Mouse (Mus musculus) liver, embryonic 11.5 days (tissue): ENCODE measurements around the gene Dmbx1. TPM values are rescaled to one million over a fixed set of nuclear protein-coding genes. Genes with fewer than 3 reads are reported as not detected.

ENCODE experiments used
- ATAC-seq: fragments of 200-750 bp; cut with Nextera tagmentation; replicated peaks from 2 replicates; pipeline ENCODE4 v1.8.0; 2017; ENCODE audit warnings: moderate number of reproducible peaks, mild to moderate bottlenecking, moderate TSS enrichment, moderate library complexity; ENCODE audit not compliant: low FRiP score
- DNase-seq: peaks from one replicate; pipeline ENCODE4 v3.0.0-alpha.2; 2017; ENCODE audit warnings: low spot score
- H3K27ac ChIP-seq: fragments of 300-500 bp; sonication (generic); 2 replicates; pipeline ENCODE4 v1.5.1; 2014; ENCODE audit warnings: mild to moderate bottlenecking, low read depth, low read length, control low read depth
- H3K27me3 ChIP-seq: fragments of 300-500 bp; sonication (generic); replicated peaks from 2 replicates; pipeline ENCODE4 v1.6.1; 2014; ENCODE audit warnings: low read length, mixed read lengths; ENCODE audit not compliant: control insufficient read depth, insufficient read depth
- H3K36me3 ChIP-seq: fragments of 300-500 bp; sonication (generic); 2 replicates; pipeline ENCODE4 v1.6.1; 2014; ENCODE audit warnings: mild to moderate bottlenecking, low read length, moderate library complexity, mixed read lengths; ENCODE audit not compliant: control insufficient read depth, insufficient read depth
- H3K4me1 ChIP-seq: fragments of 300-500 bp; sonication (generic); replicated peaks from 2 replicates; pipeline ENCODE4 v1.6.1; 2014; ENCODE audit warnings: low read length, mixed read lengths; ENCODE audit not compliant: control insufficient read depth, insufficient read depth
- H3K4me2 ChIP-seq: fragments of 300-500 bp; sonication (generic); 2 replicates; pipeline ENCODE4 v1.6.1; 2014; ENCODE audit warnings: mild to moderate bottlenecking, control low read depth, moderate library complexity
- H3K4me3 ChIP-seq: fragments of 300-500 bp; sonication (generic); 2 replicates; pipeline ENCODE4 v1.5.1; 2014; ENCODE audit warnings: low read depth, low read length, control low read depth
- H3K9ac ChIP-seq: fragments of 300-500 bp; sonication (generic); 2 replicates; pipeline ENCODE4 v1.6.1; 2014; ENCODE audit warnings: low read depth, low read length, control low read depth
- H3K9me3 ChIP-seq: fragments of 300-500 bp; sonication (generic); 2 replicates; pipeline ENCODE4 v1.6.1; 2016; ENCODE audit warnings: low read length, inconsistent platforms, mixed read lengths; ENCODE audit not compliant: control insufficient read depth
- WGBS: fragments of 180-500 bp; shearing (Covaris S2); extraction: QIAGEN DNeasy Blood & Tissue Kit; methylation state at CpG from one replicate; pipeline ENCODE4 v1.1.7; 2014; 5-methylcytosine and 5-hydroxymethylcytosine counted together
- polyA plus RNA-seq: library from polyadenylated mRNA; unstranded; fragments of >200 nt; fragmentation: Nextera tagmentation; extraction: Ambion mirVana; gene quantifications from 2 replicates; pipeline ENCODE4 v1.2.1, GENCODE M21; 2014

Dmbx1 gene
- polyA plus RNA-seq, 1 experiment from 2014 or later, result not detected

DNA sequence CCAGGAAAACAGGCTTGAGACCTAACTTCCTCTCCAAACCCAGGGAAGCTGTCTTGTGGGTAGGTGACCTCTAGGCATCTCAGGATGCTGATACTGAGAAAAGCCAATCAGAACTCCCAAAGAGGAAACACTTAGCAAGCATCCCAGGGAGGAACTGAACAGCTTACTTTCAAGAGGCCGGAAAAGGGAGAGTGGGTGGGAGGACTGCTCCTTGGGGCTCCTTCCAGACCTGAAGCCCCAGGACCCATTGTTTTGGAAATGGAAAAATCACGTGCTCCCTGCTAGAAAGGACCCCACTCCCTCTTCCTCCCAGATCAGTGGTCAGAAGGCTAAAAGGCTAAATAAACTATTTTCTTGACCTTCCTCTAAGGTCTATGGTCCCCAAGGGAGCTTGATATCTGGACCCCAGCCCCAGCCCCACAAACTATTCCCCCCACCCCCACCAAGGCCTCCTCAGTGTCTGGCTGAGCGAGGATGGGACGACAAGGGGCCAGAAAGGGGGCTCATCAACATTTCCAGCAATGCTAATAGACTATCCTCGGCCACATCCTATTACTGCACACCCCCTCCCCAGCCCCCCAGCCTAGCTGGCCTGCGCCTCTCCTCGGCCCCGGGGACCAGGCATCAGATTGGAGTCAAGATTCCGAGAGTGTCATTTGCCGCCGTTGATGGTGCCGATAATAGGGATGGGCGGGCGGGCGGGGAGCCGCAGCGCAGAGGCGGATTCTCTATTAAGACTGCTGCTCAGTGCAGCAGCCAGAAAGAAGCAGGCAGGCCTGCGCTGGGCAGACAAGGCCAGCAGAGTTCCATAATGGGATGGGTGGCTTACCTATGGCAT, 15.1 kb upstream of the Dmbx1 start:
- H3K4me2 ChIP-seq, result no peak overlapping the region
- no peak overlapping the region for H3K27ac ChIP-seq
- no peaks in the 10 kb centered on the region; the same call in 1 of the 2 replicates for H3K4me1 ChIP-seq
- no peak overlapping the region for H3K9ac ChIP-seq
- no peaks in the 10 kb centered on the region for H3K36me3 ChIP-seq
- no peak for DNase-seq
- ATAC-seq, result no peak
- no peaks in the 10 kb centered on the region for H3K9me3 ChIP-seq
- peaks cover 83% of the 10 kb centered on the region for H3K27me3 ChIP-seq
- WGBS, result 4% methylated on average over 19 of the region's 19 CpGs
- H3K4me3 ChIP-seq, result no peak overlapping the region

DNA sequence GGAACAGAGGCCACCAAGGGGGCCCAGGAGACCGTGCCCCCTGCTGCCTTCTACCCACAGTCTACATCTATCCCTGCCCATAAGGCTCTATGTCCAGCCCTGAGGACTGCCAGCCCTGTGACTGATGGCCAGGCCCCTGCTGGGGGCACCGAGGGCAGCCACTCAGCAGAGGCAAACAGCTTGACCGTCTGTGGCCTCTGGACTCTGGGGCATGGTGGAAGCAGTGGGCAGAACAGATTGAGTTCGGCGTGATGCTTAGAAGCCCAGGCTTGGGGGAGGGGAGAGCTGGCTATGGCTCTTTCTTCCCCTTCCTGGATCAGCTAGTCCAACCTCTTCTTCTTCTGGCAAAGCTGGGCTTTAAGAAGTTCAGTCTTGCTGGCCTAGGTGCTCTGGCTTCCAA, 13.8 kb upstream of the Dmbx1 start:
- no peak for DNase-seq
- H3K27ac ChIP-seq, result no peak overlapping the region
- no peak overlapping the region for H3K4me2 ChIP-seq
- WGBS, result 41% methylated on average over 5 of the region's 5 CpGs
- no peaks in the 10 kb centered on the region; the same call in 1 of the 2 replicates for H3K4me1 ChIP-seq
- H3K4me3 ChIP-seq, result no peak overlapping the region
- H3K9me3 ChIP-seq, result no peaks in the 10 kb centered on the region
- no peak overlapping the region for H3K9ac ChIP-seq
- peaks cover 85% of the 10 kb centered on the region for H3K27me3 ChIP-seq
- no peak for ATAC-seq
- H3K36me3 ChIP-seq, result no peaks in the 10 kb centered on the region

DNA sequence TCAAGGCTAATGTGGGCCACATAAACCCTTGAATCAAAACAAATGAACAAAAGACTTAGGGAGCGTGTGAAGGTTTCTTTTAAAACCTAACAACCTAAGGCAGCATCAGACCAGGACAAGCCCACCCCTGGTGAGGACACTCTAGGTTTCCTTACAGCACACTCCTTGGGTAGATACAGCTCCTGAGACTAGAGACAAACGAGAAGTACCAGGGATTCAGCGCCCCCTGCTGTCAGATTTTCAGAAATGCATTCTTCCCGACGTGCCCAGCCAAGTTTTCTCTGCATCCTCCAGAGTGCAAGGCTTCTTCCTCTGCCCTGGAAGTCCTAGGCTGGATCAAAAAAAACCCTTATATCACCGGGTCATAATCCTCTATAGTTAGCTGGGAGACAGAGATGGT, 13.0 kb upstream of the Dmbx1 start:
- ATAC-seq (no peak), DNase-seq (no peak)
- WGBS, result 14% methylated on average over 6 of the region's 6 CpGs
- Histone ChIP-seq H3K4me1 (no peaks in the 10 kb centered on the region; the same call in 1 of the 2 replicates), H3K27ac (no peak overlapping the region), H3K36me3 (no peaks in the 10 kb centered on the region), H3K4me3 (no peak overlapping the region), H3K27me3 (peaks cover 82% of the 10 kb centered on the region), H3K9ac (no peak overlapping the region), H3K4me2 (no peak overlapping the region), H3K9me3 (no peaks in the 10 kb centered on the region)

- no peaks in the 10 kb centered on the region for H3K4me1 ChIP-seq
- H3K36me3 ChIP-seq, result no peaks in the 10 kb centered on the region
- 2% methylated on average over 41 of the region's 41 CpGs for WGBS
- no peaks in the 10 kb centered on the region for H3K9me3 ChIP-seq
- DNase-seq, result no peak
- no peak overlapping the region for H3K4me3 ChIP-seq
- peaks cover 86% of the 10 kb centered on the region for H3K27me3 ChIP-seq
- H3K9ac ChIP-seq, result no peak overlapping the region
- no peak for ATAC-seq
- peak overlapping the region; percentile 26; the same call in 1 of the 2 replicates for H3K4me2 ChIP-seq
- H3K27ac ChIP-seq, result no peak overlapping the region
Measured at GRCm38 (mm10) chr4:115943669-115944314, 4.1 kb upstream of the Dmbx1 start.

DNA sequence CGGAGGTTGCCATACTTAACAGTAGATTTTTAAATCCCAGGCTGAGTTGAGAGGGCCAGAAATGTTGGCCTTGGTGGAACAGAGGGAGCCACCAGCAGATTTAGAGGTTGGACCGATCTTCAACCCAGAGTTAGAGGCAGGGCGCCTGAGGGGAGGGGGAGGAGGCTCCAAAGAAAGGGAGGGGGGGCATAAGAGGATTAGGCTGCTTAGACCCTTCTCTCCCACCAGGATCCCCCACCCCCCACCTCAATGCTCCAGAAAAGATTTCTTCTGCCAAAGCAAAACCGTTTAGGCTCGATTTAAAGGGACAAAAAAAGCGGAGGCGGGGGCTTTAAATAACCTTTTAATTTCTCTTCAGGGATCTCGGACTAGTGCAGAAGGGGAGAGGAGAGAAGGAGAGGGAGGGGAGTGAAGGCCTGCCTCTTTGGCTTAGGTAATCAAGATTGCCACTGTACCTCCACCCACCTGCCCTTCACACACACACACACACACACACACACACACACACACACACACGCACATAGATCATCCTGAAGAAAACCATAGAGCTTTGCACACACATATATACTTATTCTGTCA, 1.6 kb upstream of the Dmbx1 start:
- no peak overlapping the region for H3K4me2 ChIP-seq
- peaks cover 100% of the 10 kb centered on the region for H3K27me3 ChIP-seq
- no peak overlapping the region for H3K9ac ChIP-seq
- 13% methylated on average over 9 of the region's 9 CpGs for WGBS
- H3K36me3 ChIP-seq, result no peaks in the 10 kb centered on the region
- no peak overlapping the region for H3K4me3 ChIP-seq
- no peaks in the 10 kb centered on the region for H3K4me1 ChIP-seq
- no peaks in the 10 kb centered on the region for H3K9me3 ChIP-seq
- H3K27ac ChIP-seq, result no peak overlapping the region
- DNase-seq, result no peak
- ATAC-seq, result no peak

DNA sequence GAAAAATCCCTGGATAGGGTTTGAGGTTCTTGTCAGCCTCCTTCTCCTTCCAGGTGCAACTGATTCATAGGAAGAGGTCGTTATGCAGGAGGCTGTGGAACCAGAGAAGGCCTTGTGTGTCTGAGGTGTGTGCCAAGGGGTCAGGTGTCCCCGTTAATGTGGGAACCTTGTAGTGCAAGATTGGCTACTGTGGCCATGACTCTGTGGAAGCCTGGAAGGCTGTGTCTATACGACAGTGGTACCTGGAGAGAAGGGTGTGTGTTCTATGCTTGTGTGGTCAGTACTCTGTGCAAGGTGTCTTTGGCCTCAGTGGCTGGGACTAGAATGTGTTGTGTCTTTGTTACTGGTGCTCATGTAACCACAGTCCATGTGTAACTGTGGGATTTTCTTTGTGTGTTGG, 955 bp upstream of the Dmbx1 start:
- no peaks in the 10 kb centered on the region for H3K9me3 ChIP-seq
- H3K36me3 ChIP-seq, result no peaks in the 10 kb centered on the region
- no peak overlapping the region for H3K4me2 ChIP-seq
- H3K4me1 ChIP-seq, result no peaks in the 10 kb centered on the region
- ATAC-seq (no peak), DNase-seq (no peak)
- no peak overlapping the region for H3K27ac ChIP-seq
- 4% methylated on average over 3 of the region's 3 CpGs for WGBS
- H3K9ac ChIP-seq, result no peak overlapping the region
- H3K4me3 ChIP-seq, result no peak overlapping the region
- H3K27me3 ChIP-seq, result peaks cover 100% of the 10 kb centered on the region

DNA sequence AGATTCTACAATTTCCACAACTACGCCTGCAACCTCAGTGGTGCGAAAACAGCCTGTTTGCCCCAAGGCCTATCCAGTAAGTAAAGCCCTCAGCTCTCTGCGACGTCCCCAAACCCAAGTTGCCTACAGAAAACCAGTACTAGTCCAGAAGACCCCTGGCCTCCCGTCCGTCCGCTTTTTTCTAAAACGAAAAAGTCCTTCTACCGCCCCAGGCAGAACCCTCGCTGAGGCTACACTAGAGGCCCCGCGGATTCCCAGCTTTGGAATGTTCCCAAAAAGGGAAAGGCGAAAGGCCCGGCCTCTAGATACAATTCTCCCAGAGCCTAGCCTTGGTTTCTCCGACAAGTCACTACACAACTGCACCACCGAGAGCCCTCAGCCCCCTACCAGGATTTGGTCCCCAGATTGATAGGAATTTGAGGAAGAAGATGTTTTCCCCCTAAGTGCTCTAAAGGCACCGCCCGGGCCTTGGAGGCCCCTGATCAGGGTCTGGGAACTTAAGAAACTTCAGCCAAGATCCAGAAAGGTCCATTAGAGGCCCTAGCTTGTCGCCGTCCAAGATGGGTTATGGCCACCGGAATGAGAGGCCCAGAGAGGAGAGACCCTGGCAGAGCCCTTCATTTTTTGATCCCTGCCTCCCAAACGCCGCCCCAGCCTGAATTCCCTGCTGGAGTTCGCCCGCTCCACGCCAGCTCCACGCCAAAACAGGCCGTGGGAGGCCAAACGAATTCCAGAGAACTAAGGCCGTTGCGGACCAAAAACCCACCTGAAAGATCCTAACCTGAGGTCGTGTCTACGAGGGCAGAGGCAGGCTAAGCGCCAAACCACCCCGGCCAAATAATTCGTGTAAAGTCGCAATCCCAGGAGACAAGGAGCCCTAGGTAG, 1.2 kb downstream of the Dmbx1 start:
- Histone ChIP-seq H3K9ac (no peak overlapping the region), H3K27ac (no peak overlapping the region), H3K9me3 (no peaks in the 10 kb centered on the region), H3K4me3 (no peak overlapping the region), H3K27me3 (peaks cover 100% of the 10 kb centered on the region), H3K4me1 (no peaks in the 10 kb centered on the region), H3K36me3 (no peaks in the 10 kb centered on the region), H3K4me2 (no peak overlapping the region)
- DNase-seq (peak; percentile 64), ATAC-seq (no peak)
- WGBS, result 3% methylated on average over 37 of the region's 37 CpGs
